Mouse (Mus musculus) megakaryocyte, embryonic 14.5 days (primary cell): ENCODE measurements around the gene Hcrt.

Source experiments
- FLI1 ChIP-seq: IDR thresholded peaks from 2 replicates; pipeline ENCODE4 v1.6.1; 2012; ENCODE audit warnings: low read length, inconsistent platforms, mixed read lengths
- GATA1 ChIP-seq: IDR thresholded peaks from 3 replicates; pipeline ENCODE4 v1.6.1; 2012; ENCODE audit warnings: mixed read lengths, low read length, inconsistent platforms, borderline replicate concordance

- no peak for TF ChIP-seq GATA1
- TF ChIP-seq FLI1: no peak
Observed at GRCm38 (mm10) chr11:100756476-100756875, 6.3 kb downstream of the Hcrt start.
